Mouse (Mus musculus) embryonic fibroblast, embryonic 13.5 days (primary cell): ENCODE results near the gene Poc1b.

Experiments
- CTCF ChIP-seq: IDR thresholded peaks from 2 replicates; pipeline ENCODE4 v1.5.1; 2011; ENCODE audit warnings: mild to moderate bottlenecking, control low read depth, low read length, moderate library complexity, borderline replicate concordance; ENCODE audit not compliant: insufficient read depth
- POLR2A ChIP-seq: IDR thresholded peaks from 2 replicates; pipeline ENCODE4 v1.6.1; 2011; ENCODE audit warnings: low read depth, mild to moderate bottlenecking, control low read depth, low read length, moderate library complexity

DNA sequence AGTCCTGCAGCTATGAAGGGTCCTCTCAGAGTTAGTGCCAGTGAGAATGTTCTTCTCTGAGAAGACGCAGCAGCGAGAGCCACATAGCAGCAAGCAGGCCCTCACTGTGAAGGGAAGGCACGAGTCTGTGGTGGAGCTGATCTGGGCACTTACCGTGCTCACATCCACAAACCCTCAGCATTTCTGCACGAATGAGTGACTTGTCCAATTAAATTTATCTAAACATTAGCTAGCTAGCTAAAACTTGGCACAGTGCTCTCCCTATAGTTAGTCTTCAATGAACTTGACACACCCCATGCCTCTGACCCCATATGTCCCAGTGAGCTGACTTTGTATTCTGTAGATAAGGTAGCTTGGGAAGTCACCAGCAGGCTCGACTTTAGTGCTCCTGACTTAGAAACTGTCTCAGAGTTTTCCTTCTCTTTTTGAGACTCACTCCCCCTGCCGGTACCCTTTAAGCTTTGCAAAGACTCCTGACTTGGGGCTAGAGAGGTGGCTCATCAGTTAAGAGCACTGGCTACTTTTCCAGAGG is 59.0 kb downstream of the Poc1b start:
- TF ChIP-seq POLR2A = no peak
- TF ChIP-seq CTCF = no peak
